Mouse (Mus musculus) kidney, adult 8-10 months (tissue): Measurements from ENCODE around the gene Vegfd.

Experiments used
- DNase-seq, 2 experiments: peaks; one replicate each; pipeline ENCODE4 v3.0.0; 2022

Vegfd gene

GRCm38 (mm10) chrX:164373081-164373480 is at the start of gene Vegfd:
Gene Vegfd (plus strand): TSS chrX:164373378.
- DNase-seq = peak; percentile 17 to 45

GRCm38 (mm10) chrX:164323391-164323913 is 49.7 kb upstream of the Vegfd start:
- no peak for DNase-seq

- no peak for DNase-seq
Measured at GRCm38 (mm10) chrX:164330351-164330750, 42.8 kb upstream of the Vegfd start.

- DNase-seq = no peak
Measured at GRCm38 (mm10) chrX:164330766-164331165, 42.4 kb upstream of the Vegfd start.

- DNase-seq = no peak
Measured at GRCm38 (mm10) chrX:164338591-164338990, 34.6 kb upstream of the Vegfd start.

- DNase-seq = no peak
Measured at GRCm38 (mm10) chrX:164345359-164345938, 27.7 kb upstream of the Vegfd start.

GRCm38 (mm10) chrX:164348937-164349336 is 24.2 kb upstream of the Vegfd start:
- DNase-seq = no peak

- DNase-seq = no peak
Measured at GRCm38 (mm10) chrX:164365153-164365865, 7.9 kb upstream of the Vegfd start.

- peak in 1 of 2 experiments; percentile 24 for DNase-seq
Measured at GRCm38 (mm10) chrX:164370576-164370975, 2.6 kb upstream of the Vegfd start.

- peak in 1 of 2 experiments; percentile 17 for DNase-seq
Measured at GRCm38 (mm10) chrX:164374586-164374985, 1.4 kb downstream of the Vegfd start.

GRCm38 (mm10) chrX:164379721-164380120 is 6.5 kb downstream of the Vegfd start:
- no peak for DNase-seq

GRCm38 (mm10) chrX:164381618-164382408 is 8.6 kb downstream of the Vegfd start:
- DNase-seq = peak; percentile 69 to 75

GRCm38 (mm10) chrX:164394091-164394490 is 20.9 kb downstream of the Vegfd start:
- no peak for DNase-seq

GRCm38 (mm10) chrX:164398456-164398855 is 25.3 kb downstream of the Vegfd start:
- peak; percentile 3 to 13 for DNase-seq

- no peak for DNase-seq
Measured at GRCm38 (mm10) chrX:164405080-164405649, 32.0 kb downstream of the Vegfd start.

GRCm38 (mm10) chrX:164406133-164407022 is 33.2 kb downstream of the Vegfd start:
- no peak for DNase-seq

GRCm38 (mm10) chrX:164408301-164408927 is 35.2 kb downstream of the Vegfd start:
- DNase-seq = no peak

- no peak for DNase-seq
Measured at GRCm38 (mm10) chrX:164410562-164410961, 37.4 kb downstream of the Vegfd start.

GRCm38 (mm10) chrX:164416803-164417202 is 43.6 kb downstream of the Vegfd start:
- no peak for DNase-seq

GRCm38 (mm10) chrX:164418008-164418407 is 44.8 kb downstream of the Vegfd start:
- no peak for DNase-seq

GRCm38 (mm10) chrX:164419471-164419939 is 46.3 kb downstream of the Vegfd start, which contains the start of gene Piga:
Gene Piga (plus strand): TSS chrX:164419787.
- DNase-seq = peak; percentile 94 to 97
